Mouse (Mus musculus) brain, embryonic 14.5 days (tissue): Measurements from ENCODE around the gene Nrip1.
"Not testable (repeated sequence)": the region's sequence is repeated elsewhere in the genome, so short reads cannot be mapped to it uniquely, and the experiment has no call there.

Source experiments
- CTCF ChIP-seq: fragments of 200-500 bp; IDR thresholded peaks from 2 replicates; pipeline ENCODE4 v1.5.1; 2012; ENCODE audit warnings: inconsistent platforms, mild to moderate bottlenecking, moderate library complexity, borderline replicate concordance; ENCODE audit not compliant: insufficient read depth, insufficient read length; ENCODE audit errors: extremely low read depth
- POLR2A ChIP-seq: fragments of 200-500 bp; IDR thresholded peaks from 2 replicates; pipeline ENCODE4 v1.6.1; 2012; ENCODE audit warnings: mild to moderate bottlenecking, inconsistent platforms, borderline replicate concordance; ENCODE audit not compliant: poor library complexity, insufficient read depth, insufficient read length, severe bottlenecking; ENCODE audit errors: extremely low read depth

GRCm38 (mm10) chr16:76403305-76403704 is 29.7 kb upstream of the Nrip1 start:
- not testable (repeated sequence) for TF ChIP-seq CTCF, POLR2A
